ENCODE assay signal across 17 mouse cellular contexts in the genomic region with DNA sequence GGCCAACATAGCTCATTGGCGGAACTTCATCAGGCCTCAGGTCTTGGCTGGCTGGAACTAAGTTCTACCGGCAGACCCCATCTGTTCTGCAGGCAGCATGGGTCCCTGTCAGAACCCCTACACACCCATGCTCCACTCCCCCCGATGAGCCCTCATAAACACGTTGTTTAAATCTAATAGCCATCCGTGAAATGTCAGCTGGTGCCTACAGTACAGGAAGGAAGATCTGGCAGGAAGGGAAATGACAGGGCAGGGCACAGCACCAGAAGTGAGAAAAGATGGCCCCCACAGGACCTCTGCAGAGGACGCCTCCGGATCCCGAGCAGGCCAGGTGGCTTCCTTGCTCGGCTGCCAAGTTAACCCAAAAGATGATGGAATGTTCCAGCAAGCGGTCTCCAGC. TPM values are rescaled to one million over a fixed set of nuclear protein-coding genes. Genes with fewer than 3 reads are reported as not detected.
DNase-seq lines count a peak whose midpoint lies in the region; ATAC-seq lines count a peak whose summit lies in the region.
"Had no signal": no experiment of that assay in that cellular context is flagged by ENCODE, and none has a peak within 500 bp of the region (broad histone marks: within the 10 kb centered on the region; RNA-seq: fewer than 3 reads in every experiment).

No protein-coding gene starts in this region.

- no peak overlapping the region for H3K4me2 ChIP-seq in hindbrain, embryonic 16.5 days (ENCODE audit: low read length)
- no peak overlapping the region for H3K4me2 ChIP-seq in hindbrain, embryonic 14.5 days (replicated peaks)
- no peak overlapping the region for H3K4me2 ChIP-seq in lung, embryonic 16.5 days (ENCODE audit: low read depth, low read length)
- H3K4me2 ChIP-seq: embryonic facial prominence, embryonic 13.5 days; heart, embryonic 12.5 days had no signal

- H3K4me3 ChIP-seq in hindbrain, embryonic 16.5 days (ENCODE audit: low read length) = no peak overlapping the region
- no peak overlapping the region for H3K4me3 ChIP-seq in hindbrain, embryonic 14.5 days (replicated peaks; ENCODE audit: low read length)
- no peak overlapping the region for H3K4me3 ChIP-seq in lung, embryonic 16.5 days (ENCODE audit: low read length)
- H3K4me3 ChIP-seq: embryonic facial prominence, embryonic 13.5 days; heart, embryonic 12.5 days; hindbrain, embryonic 10.5 days had no signal

- no peak overlapping the region for H3K27ac ChIP-seq in hindbrain, embryonic 16.5 days (ENCODE audit: low read depth, low read length)
- no peak overlapping the region for H3K27ac ChIP-seq in hindbrain, embryonic 14.5 days
- H3K27ac ChIP-seq in lung, embryonic 16.5 days (ENCODE audit: low read length) = no peak overlapping the region
- H3K27ac ChIP-seq: embryonic facial prominence, embryonic 13.5 days; hindbrain, embryonic 10.5 days had no signal

- no peaks in the 10 kb centered on the region for H3K36me3 ChIP-seq in hindbrain, embryonic 16.5 days (ENCODE audit: control insufficient read depth, insufficient read depth, low read length)
- H3K36me3 ChIP-seq in hindbrain, embryonic 14.5 days (replicated peaks; ENCODE audit: control insufficient read depth, insufficient read depth) = no peaks in the 10 kb centered on the region
- no peaks in the 10 kb centered on the region for H3K36me3 ChIP-seq in lung, embryonic 16.5 days (ENCODE audit: control insufficient read depth, insufficient read depth, low read length)
- H3K36me3 ChIP-seq: embryonic facial prominence, embryonic 13.5 days; heart, embryonic 12.5 days; hindbrain, embryonic 10.5 days had no signal

- 44% methylated on average over 10 of the region's 10 CpGs for WGBS in hindbrain, embryonic 16.5 days
- 60% methylated on average over 10 of the region's 10 CpGs for WGBS in hindbrain, embryonic 14.5 days
- WGBS in lung, embryonic 16.5 days = 23% methylated on average over 10 of the region's 10 CpGs

- no peaks in the 10 kb centered on the region for H3K4me1 ChIP-seq in hindbrain, embryonic 16.5 days (ENCODE audit: control insufficient read depth, insufficient read depth, low read depth, low read length)
- no peaks in the 10 kb centered on the region for H3K4me1 ChIP-seq in hindbrain, embryonic 14.5 days (replicated peaks; ENCODE audit: control insufficient read depth, insufficient read depth, low read length)
- peaks cover 4% of the 10 kb centered on the region; the same call in 1 of the 2 replicates for H3K4me1 ChIP-seq in lung, embryonic 16.5 days (replicated peaks; ENCODE audit: control insufficient read depth, insufficient read depth, low read length)

- no peak for DNase-seq in hindbrain, embryonic 14.5 days (ENCODE audit: low spot score)
- no peak for DNase-seq in lung, postnatal 36 days
- peak; percentile 23 for DNase-seq in mesoderm, embryonic 11.5 days (ENCODE audit: low read depth, low spot score)
- DNase-seq in frontal cortex, adult 2 months (ENCODE audit: extremely low spot score in 1 of 2, low spot score in 1 of 2) = no peak
- DNase-seq: cerebellum, adult 9-10 months; gastrocnemius, postnatal 10 days; liver, postnatal 0 days; right cerebral cortex, postnatal 14 days; thymus, postnatal 25 days had no signal

- H3K9ac ChIP-seq in hindbrain, embryonic 16.5 days (ENCODE audit: low read depth, low read length) = no peak overlapping the region
- H3K9ac ChIP-seq in hindbrain, embryonic 14.5 days = no peak overlapping the region
- no peak overlapping the region for H3K9ac ChIP-seq in lung, embryonic 16.5 days (ENCODE audit: low read length)
- H3K9ac ChIP-seq: embryonic facial prominence, embryonic 13.5 days; heart, embryonic 12.5 days; liver, postnatal 0 days had no signal

- no peaks in the 10 kb centered on the region for H3K9me3 ChIP-seq in hindbrain, embryonic 16.5 days (ENCODE audit: control insufficient read depth, low read length)
- H3K9me3 ChIP-seq in hindbrain, embryonic 14.5 days (ENCODE audit: control insufficient read depth, low read length) = no peaks in the 10 kb centered on the region
- no peaks in the 10 kb centered on the region for H3K9me3 ChIP-seq in lung, embryonic 16.5 days (ENCODE audit: control insufficient read depth, low read length)
- H3K9me3 ChIP-seq: embryonic facial prominence, embryonic 13.5 days; heart, embryonic 12.5 days; hindbrain, embryonic 10.5 days had no signal

- ATAC-seq in hindbrain, embryonic 16.5 days = peak; percentile 54
- no peak for ATAC-seq in hindbrain, embryonic 14.5 days (ENCODE audit: low FRiP score)
- ATAC-seq in lung, embryonic 16.5 days (ENCODE audit: low read depth) = peak; percentile 23; the same call in 1 of the 2 replicates
- ATAC-seq in hematopoietic stem cell, adult 5-6 weeks (replicated peaks in 1 of 2; ENCODE audit: insufficient read depth in 1 of 2, low FRiP score in 2 of 2, low TSS enrichment in 1 of 2, low read depth in 1 of 2, poor library complexity in 2 of 2, severe bottlenecking in 2 of 2) = peak; percentile 42 to 61; a peak in 3 of 4 replicates
- ATAC-seq: forebrain, embryonic 14.5 days; liver, postnatal 0 days had no signal

- no peaks in the 10 kb centered on the region for H3K27me3 ChIP-seq in hindbrain, embryonic 16.5 days (replicated peaks; ENCODE audit: control insufficient read depth, insufficient read depth, low read length)
- no peaks in the 10 kb centered on the region for H3K27me3 ChIP-seq in hindbrain, embryonic 14.5 days (ENCODE audit: control insufficient read depth, insufficient read depth, low read length)
- H3K27me3 ChIP-seq in lung, embryonic 16.5 days (ENCODE audit: control insufficient read depth, insufficient read depth, low read depth, low read length) = no peaks in the 10 kb centered on the region
- H3K27me3 ChIP-seq: embryonic facial prominence, embryonic 13.5 days; heart, embryonic 12.5 days had no signal

RNA-seq across cellular contexts. Expression of gene Lrrk1, which starts 16.0 kb away (rescaled TPM):
- 3.0 and 4.5 TPM in 2 replicates for polyA plus RNA-seq in hindbrain, embryonic 16.5 days (2015; fragmentation: Nextera tagmentation; extraction: Ambion mirVana)
- polyA plus RNA-seq in hindbrain, embryonic 14.5 days (2014; fragmentation: Nextera tagmentation; extraction: Ambion mirVana) = 4.0 and 4.7 TPM in 2 replicates
- 29.3 and 30.5 TPM in 2 replicates for polyA plus RNA-seq in lung, embryonic 16.5 days (2015; fragmentation: Nextera tagmentation; extraction: Ambion mirVana)
- 13.6 and 29.3 TPM in 2 replicates for total RNA-seq in hematopoietic stem cell, adult 5-6 weeks (2017)
- polyA plus RNA-seq in frontal cortex, adult 2 months (2012; rRNA removed) = 4.2 and 4.8 TPM in 2 replicates

RNA-seq across cellular contexts. Expression of gene Aldh1a3, which starts 23.2 kb away (rescaled TPM):
- 2.5 and 3.2 TPM in 2 replicates for polyA plus RNA-seq in hindbrain, embryonic 16.5 days (2015; fragmentation: Nextera tagmentation; extraction: Ambion mirVana)
- 2.3 and 2.5 TPM in 2 replicates for polyA plus RNA-seq in hindbrain, embryonic 14.5 days (2014; fragmentation: Nextera tagmentation; extraction: Ambion mirVana)
- polyA plus RNA-seq in lung, embryonic 16.5 days (2015; fragmentation: Nextera tagmentation; extraction: Ambion mirVana) = 1.5 and 1.7 TPM in 2 replicates
- not detected in 2 replicates for total RNA-seq in hematopoietic stem cell, adult 5-6 weeks (2017)
- 2.3 and 3.1 TPM in 2 replicates for polyA plus RNA-seq in frontal cortex, adult 2 months (2012; rRNA removed)

RNA-seq across cellular contexts. Expression of gene Gm10974, which starts 38.4 kb away (rescaled TPM):
- polyA plus RNA-seq in hindbrain, embryonic 16.5 days (2015; fragmentation: Nextera tagmentation; extraction: Ambion mirVana) = not detected in 2 replicates
- polyA plus RNA-seq in hindbrain, embryonic 14.5 days (2014; fragmentation: Nextera tagmentation; extraction: Ambion mirVana) = not detected in 2 replicates
- polyA plus RNA-seq in lung, embryonic 16.5 days (2015; fragmentation: Nextera tagmentation; extraction: Ambion mirVana) = not detected in 2 replicates
- not detected in 2 replicates for total RNA-seq in hematopoietic stem cell, adult 5-6 weeks (2017)
- polyA plus RNA-seq in frontal cortex, adult 2 months (2012; rRNA removed) = not detected in 2 replicates
- total RNA-seq: gastrocnemius, postnatal 10 days; left cerebral cortex, postnatal 36 days had no signal
- polyA plus RNA-seq: embryonic facial prominence, embryonic 13.5 days; forebrain, embryonic 14.5 days; heart, embryonic 12.5 days; hindbrain, embryonic 10.5 days; liver, postnatal 0 days had no signal
